In genomic region chr7:45974103-45974502, GRCm38 (mm10) we compare ENCODE assay signal across 32 mouse cellular contexts. TPM values are rescaled to one million over a fixed set of nuclear protein-coding genes. Genes with fewer than 3 reads are reported as not detected.
A peak's percentile ranks its signal among the peaks of the same experiment; 100 is the strongest.
DNase-seq lines count a peak whose midpoint lies in the region; ATAC-seq and TF ChIP-seq lines count a peak whose summit lies in the region.
"Had no signal": no experiment of that assay in that cellular context is flagged by ENCODE, and none has a peak within 500 bp of the region (broad histone marks: within the 10 kb centered on the region; RNA-seq: fewer than 3 reads in every experiment).

No protein-coding gene starts in this region.

- DNase-seq in liver, adult 2 months (ENCODE audit: extremely low read depth, low read depth, low spot score): peak; percentile 46
- DNase-seq in liver, embryonic 11.5 days (ENCODE audit: low spot score): no peak
- DNase-seq in layer of hippocampus, adult 9-11 months: no peak
- DNase-seq: adrenal gland, postnatal 25 days; B cell, adult 2 months; cerebellum, adult 2 months; cerebellum, postnatal 14 days; gastrocnemius, postnatal 25 days; heart, adult 2 months; kidney, adult 2 months; lung, adult 18-20 months; lung, postnatal 14 days; retina, postnatal 1 day; right cerebral cortex, postnatal 14 days; thymus, postnatal 25 days had no signal

- H3K9ac ChIP-seq in liver, adult 2 months (ENCODE audit: low read depth, low read length): no peak overlapping the region
- no peak overlapping the region for H3K9ac ChIP-seq in liver, embryonic 11.5 days (ENCODE audit: low read depth, low read length)
- H3K9ac ChIP-seq in intestine, postnatal 0 days (ENCODE audit: low read depth, low read length): no peak overlapping the region
- no peak overlapping the region for H3K9ac ChIP-seq in hindbrain, embryonic 12.5 days
- H3K9ac ChIP-seq: embryonic facial prominence, embryonic 15.5 days; heart, embryonic 12.5 days; hindbrain, embryonic 14.5 days; limb, embryonic 12.5 days; midbrain, embryonic 15.5 days; neural tube, embryonic 15.5 days; stomach, embryonic 15.5 days had no signal

- no peak for TF ChIP-seq POLR2A in liver, adult 2 months (IDR thresholded peaks at IDR 0.05; ENCODE audit: extremely low read depth, insufficient read depth, low read length)

- no peaks in the 10 kb centered on the region for H3K79me2 ChIP-seq in liver, adult 2 months (ENCODE audit: control insufficient read depth, insufficient read depth, low read length)

- WGBS in liver, adult 2 months: 35% methylated on average over 6 of the region's 6 CpGs
- WGBS in liver, embryonic 11.5 days: 36% methylated on average over 6 of the region's 6 CpGs
- WGBS in intestine, postnatal 0 days: 38% methylated on average over 6 of the region's 6 CpGs
- WGBS in hindbrain, embryonic 12.5 days: 77% methylated on average over 6 of the region's 6 CpGs

- H3K4me2 ChIP-seq in liver, embryonic 11.5 days: no peak overlapping the region
- H3K4me2 ChIP-seq in intestine, postnatal 0 days (replicated peaks; ENCODE audit: low read depth): no peak overlapping the region
- no peak overlapping the region for H3K4me2 ChIP-seq in hindbrain, embryonic 12.5 days (replicated peaks)
- H3K4me2 ChIP-seq: embryonic facial prominence, embryonic 15.5 days; heart, embryonic 12.5 days; hindbrain, embryonic 14.5 days; limb, embryonic 12.5 days; midbrain, embryonic 15.5 days; neural tube, embryonic 15.5 days; stomach, embryonic 15.5 days had no signal

- peaks cover 13% of the 10 kb centered on the region; the same call in 1 of the 2 replicates for H3K36me3 ChIP-seq in liver, adult 2 months (ENCODE audit: control insufficient read depth, insufficient read depth, low read length)
- H3K36me3 ChIP-seq in liver, embryonic 11.5 days (ENCODE audit: control insufficient read depth, insufficient read depth, low read length): no peaks in the 10 kb centered on the region
- H3K36me3 ChIP-seq in E14TG2a.4 (ENCODE audit: insufficient read depth, low read length): no peaks in the 10 kb centered on the region
- H3K36me3 ChIP-seq in intestine, postnatal 0 days (ENCODE audit: control insufficient read depth, insufficient read depth): no peaks in the 10 kb centered on the region
- H3K36me3 ChIP-seq in hindbrain, embryonic 12.5 days: no peaks in the 10 kb centered on the region
- H3K36me3 ChIP-seq: embryonic facial prominence, embryonic 10.5 days; embryonic facial prominence, embryonic 15.5 days; heart, embryonic 12.5 days; limb, embryonic 12.5 days; midbrain, embryonic 10.5 days; midbrain, embryonic 15.5 days; neural tube, embryonic 15.5 days; stomach, embryonic 15.5 days had no signal

- no peaks in the 10 kb centered on the region for H3K4me1 ChIP-seq in liver, adult 2 months (ENCODE audit: control insufficient read depth, insufficient read depth, low read length)
- H3K4me1 ChIP-seq in liver, embryonic 11.5 days (replicated peaks; ENCODE audit: control insufficient read depth, insufficient read depth, low read length): peaks cover 5% of the 10 kb centered on the region; the same call in 1 of the 2 replicates
- H3K4me1 ChIP-seq in E14TG2a.4 (replicated peaks; ENCODE audit: low read depth, low read length): peaks cover 25% of the 10 kb centered on the region
- H3K4me1 ChIP-seq in intestine, postnatal 0 days (replicated peaks; ENCODE audit: control insufficient read depth, insufficient read depth, low read length): no peaks in the 10 kb centered on the region
- H3K4me1 ChIP-seq in hindbrain, embryonic 12.5 days: no peaks in the 10 kb centered on the region
- H3K4me1 ChIP-seq: embryonic facial prominence, embryonic 10.5 days; embryonic facial prominence, embryonic 15.5 days; heart, embryonic 12.5 days; limb, embryonic 12.5 days; midbrain, embryonic 10.5 days; midbrain, embryonic 15.5 days; neural tube, embryonic 15.5 days; stomach, embryonic 15.5 days had no signal

- no peak overlapping the region for H3K27ac ChIP-seq in liver, adult 2 months (replicated peaks; ENCODE audit: insufficient read depth, low read depth, low read length)
- no peak overlapping the region; the same call in 1 of the 2 replicates for H3K27ac ChIP-seq in liver, embryonic 11.5 days (ENCODE audit: low read depth, low read length)
- no peak overlapping the region for H3K27ac ChIP-seq in intestine, postnatal 0 days (ENCODE audit: low read depth, low read length)
- H3K27ac ChIP-seq in hindbrain, embryonic 12.5 days: no peak overlapping the region
- H3K27ac ChIP-seq: embryonic facial prominence, embryonic 10.5 days; embryonic facial prominence, embryonic 15.5 days; heart, adult 2 months; left cerebral cortex, adult 2 months; limb, embryonic 12.5 days; midbrain, embryonic 10.5 days; neural tube, embryonic 15.5 days; stomach, embryonic 15.5 days had no signal

- no peaks in the 10 kb centered on the region for H3K9me3 ChIP-seq in liver, embryonic 11.5 days (ENCODE audit: control insufficient read depth, low read length)
- 0 out of 2 replicates have a peak, but pooled peaks cover 7% of the 10 kb centered on the region for H3K9me3 ChIP-seq in E14TG2a.4 (ENCODE audit: low read length)
- H3K9me3 ChIP-seq in intestine, postnatal 0 days (ENCODE audit: control insufficient read depth): no peaks in the 10 kb centered on the region
- H3K9me3 ChIP-seq in hindbrain, embryonic 12.5 days (replicated peaks): no peaks in the 10 kb centered on the region
- H3K9me3 ChIP-seq: embryonic facial prominence, embryonic 10.5 days; embryonic facial prominence, embryonic 15.5 days; heart, embryonic 12.5 days; limb, embryonic 12.5 days; midbrain, embryonic 10.5 days; midbrain, embryonic 15.5 days; neural tube, embryonic 15.5 days; stomach, embryonic 15.5 days had no signal

- H3K27me3 ChIP-seq in liver, adult 2 months (ENCODE audit: control insufficient read depth, insufficient read depth, low read length): no peaks in the 10 kb centered on the region
- no peaks in the 10 kb centered on the region for H3K27me3 ChIP-seq in liver, embryonic 11.5 days (replicated peaks; ENCODE audit: control insufficient read depth, insufficient read depth, low read length)
- no peaks in the 10 kb centered on the region; the same call in 1 of the 2 replicates for H3K27me3 ChIP-seq in E14TG2a.4 (ENCODE audit: insufficient read depth, low read length)
- H3K27me3 ChIP-seq in intestine, postnatal 0 days (replicated peaks; ENCODE audit: control insufficient read depth, insufficient read depth, low read length): no peaks in the 10 kb centered on the region
- H3K27me3 ChIP-seq in hindbrain, embryonic 12.5 days: no peaks in the 10 kb centered on the region
- H3K27me3 ChIP-seq: embryonic facial prominence, embryonic 15.5 days; heart, embryonic 12.5 days; midbrain, embryonic 15.5 days; neural tube, embryonic 15.5 days; stomach, embryonic 15.5 days had no signal

- H3K4me3 ChIP-seq in liver, adult 2 months (ENCODE audit: insufficient read depth, low read depth, low read length): no peak overlapping the region
- no peak overlapping the region for H3K4me3 ChIP-seq in liver, embryonic 11.5 days (ENCODE audit: low read depth, low read length)
- peak overlapping the region; percentile 60 for H3K4me3 ChIP-seq in E14TG2a.4 (replicated peaks; ENCODE audit: low read length)
- no peak overlapping the region for H3K4me3 ChIP-seq in intestine, postnatal 0 days (ENCODE audit: low read depth, low read length)
- H3K4me3 ChIP-seq in hindbrain, embryonic 12.5 days: no peak overlapping the region
- H3K4me3 ChIP-seq: embryonic facial prominence, embryonic 10.5 days; embryonic facial prominence, embryonic 15.5 days; heart, adult 2 months; heart, embryonic 12.5 days; left cerebral cortex, adult 2 months; limb, embryonic 12.5 days; midbrain, embryonic 10.5 days; midbrain, embryonic 15.5 days; neural tube, embryonic 15.5 days; stomach, embryonic 15.5 days had no signal

- no peak for ATAC-seq in liver, embryonic 11.5 days (replicated peaks; ENCODE audit: low FRiP score)
- ATAC-seq in intestine, postnatal 0 days: peak; percentile 31; the same call in 1 of the 2 replicates
- peak; percentile 77 for ATAC-seq in megakaryocyte progenitor cell, adult 5-6 weeks (replicated peaks; ENCODE audit: poor library complexity)
- ATAC-seq in hindbrain, embryonic 12.5 days (ENCODE audit: low FRiP score): no peak
- ATAC-seq: forebrain, embryonic 14.5 days had no signal

- no peak for TF ChIP-seq CTCF in liver, adult 2 months (IDR thresholded peaks at IDR 0.05; ENCODE audit: low read depth, low read length)
- no peak for TF ChIP-seq CTCF in E14TG2a.4 (conservative IDR thresholded peaks at IDR 0.05; ENCODE audit: low read length)
- no peak for TF ChIP-seq CTCF in intestine, postnatal 0 days (IDR thresholded peaks at IDR 0.05; ENCODE audit: low read depth)

RNA-seq across cellular contexts. Expression of gene Ccdc114, which starts 50.2 kb away (rescaled TPM):
- total RNA-seq in liver, adult 2 months (2014; rRNA removed): 0.18 TPM in 1 of 2 replicates, not detected in the other
- 0.06 and 0.32 TPM in 2 replicates for polyA plus RNA-seq in liver, adult 2 months (2012; rRNA removed)
- 2.4 and 4.3 TPM in 2 replicates for polyA plus RNA-seq in liver, embryonic 11.5 days (2014; fragmentation: Nextera tagmentation; extraction: Ambion mirVana)
- polyA plus RNA-seq in intestine, postnatal 0 days (2015; fragmentation: Nextera tagmentation; extraction: Ambion mirVana): 2.9 and 3.3 TPM in 2 replicates
- total RNA-seq in megakaryocyte progenitor cell, adult 5-6 weeks (2015): 0.99 and 2.0 TPM in 2 replicates
- 2.6 and 3.3 TPM in 2 replicates for total RNA-seq in megakaryocyte progenitor cell, adult 5-6 weeks (2017)
- polyA plus RNA-seq in hindbrain, embryonic 12.5 days (2016; fragmentation: Nextera tagmentation; extraction: Ambion mirVana): 5.5 and 6.8 TPM in 2 replicates

RNA-seq across cellular contexts. Expression of gene Emp3, which starts 52.9 kb away (rescaled TPM):
- 2.1 and 3.6 TPM in 2 replicates for total RNA-seq in liver, adult 2 months (2014; rRNA removed)
- polyA plus RNA-seq in liver, adult 2 months (2012; rRNA removed): 8.5 and 13.6 TPM in 2 replicates
- polyA plus RNA-seq in liver, embryonic 11.5 days (2014; fragmentation: Nextera tagmentation; extraction: Ambion mirVana): 91.8 and 99.6 TPM in 2 replicates
- 82.4 and 83.3 TPM in 2 replicates for polyA plus RNA-seq in intestine, postnatal 0 days (2015; fragmentation: Nextera tagmentation; extraction: Ambion mirVana)
- 238 and 280 TPM in 2 replicates for total RNA-seq in megakaryocyte progenitor cell, adult 5-6 weeks (2015)
- 186 and 203 TPM in 2 replicates for total RNA-seq in megakaryocyte progenitor cell, adult 5-6 weeks (2017)
- polyA plus RNA-seq in hindbrain, embryonic 12.5 days (2016; fragmentation: Nextera tagmentation; extraction: Ambion mirVana): 42.6 and 55.0 TPM in 2 replicates

RNA-seq across cellular contexts. Expression of gene Abcc6, which starts 56.0 kb away (rescaled TPM):
- total RNA-seq in liver, adult 2 months (2014; rRNA removed): 86.3 and 116 TPM in 2 replicates
- polyA plus RNA-seq in liver, adult 2 months (2012; rRNA removed): 120 and 192 TPM in 2 replicates
- polyA plus RNA-seq in liver, embryonic 11.5 days (2014; fragmentation: Nextera tagmentation; extraction: Ambion mirVana): 5.2 and 5.4 TPM in 2 replicates
- 5.3 and 7.1 TPM in 2 replicates for polyA plus RNA-seq in intestine, postnatal 0 days (2015; fragmentation: Nextera tagmentation; extraction: Ambion mirVana)
- total RNA-seq in megakaryocyte progenitor cell, adult 5-6 weeks (2015): not detected in 2 replicates
- not detected in 2 replicates for total RNA-seq in megakaryocyte progenitor cell, adult 5-6 weeks (2017)
- polyA plus RNA-seq in hindbrain, embryonic 12.5 days (2016; fragmentation: Nextera tagmentation; extraction: Ambion mirVana): 0.19 and 0.38 TPM in 2 replicates
- total RNA-seq: gastrocnemius, postnatal 25 days; heart, adult 2 months; heart, postnatal 4 days had no signal
- polyA plus RNA-seq: embryonic facial prominence, embryonic 10.5 days; heart, postnatal 0 days had no signal

RNA-seq across cellular contexts. Expression of gene Nomo1, which starts 59.4 kb away (rescaled TPM):
- 15.3 and 21.7 TPM in 2 replicates for total RNA-seq in liver, adult 2 months (2014; rRNA removed)
- polyA plus RNA-seq in liver, adult 2 months (2012; rRNA removed): 16.9 and 19.7 TPM in 2 replicates
- 45.5 and 47.6 TPM in 2 replicates for polyA plus RNA-seq in liver, embryonic 11.5 days (2014; fragmentation: Nextera tagmentation; extraction: Ambion mirVana)
- polyA plus RNA-seq in intestine, postnatal 0 days (2015; fragmentation: Nextera tagmentation; extraction: Ambion mirVana): 34.4 and 37.3 TPM in 2 replicates
- 38.6 and 39.3 TPM in 2 replicates for total RNA-seq in megakaryocyte progenitor cell, adult 5-6 weeks (2015)
- total RNA-seq in megakaryocyte progenitor cell, adult 5-6 weeks (2017): 53.2 and 57.4 TPM in 2 replicates
- polyA plus RNA-seq in hindbrain, embryonic 12.5 days (2016; fragmentation: Nextera tagmentation; extraction: Ambion mirVana): 35.3 and 35.8 TPM in 2 replicates

Comparison
In these comparisons a context has a peak if more than half of its experiments do, and no peak if none do; other contexts are left out.
1. RNA of gene Abcc6, which starts 56.0 kb away (polyA plus RNA-seq): 120 to 192 TPM in liver, adult 2 months; 5.2 to 5.4 TPM in liver, embryonic 11.5 days, 5.3 to 7.1 TPM in intestine, postnatal 0 days and 0.19 to 0.38 TPM in hindbrain, embryonic 12.5 days; every median in the first group is over 10 times any median in the second.
2. ATAC-seq: peak in intestine, postnatal 0 days (single experiment) and megakaryocyte progenitor cell, adult 5-6 weeks (single experiment); none in liver, embryonic 11.5 days (single experiment) and hindbrain, embryonic 12.5 days (single experiment).